Mouse (Mus musculus) liver, postnatal 0 days (tissue): ENCODE measurements at regions not wholly inside any gene's neighbourhood (a gene's known extent, or its start where the extent isn't known, plus 50 kb on each side); places are given as distances from the start of the nearest gene placed in this dataset.

Experiments used
- CTCF ChIP-seq: sonication (generic); IDR thresholded peaks from 2 replicates; pipeline ENCODE4 v1.5.1; 2016; ENCODE audit warnings: antibody characterized with exemption, low read depth
- EP300 ChIP-seq: IDR thresholded peaks from 2 replicates; pipeline ENCODE4 v1.6.1; 2016; ENCODE audit warnings: antibody characterized with exemption, low read depth, mild to moderate bottlenecking

GRCm38 (mm10) chr13:63668576-63668975, 95.2 kb upstream of the Ptch1 start:
- no peak for TF ChIP-seq CTCF
- TF ChIP-seq EP300 = no peak
